Mouse (Mus musculus): ENCODE measurements around the gene Alkbh4. TPM values are rescaled to one million over a fixed set of nuclear protein-coding genes. Genes with fewer than 3 reads are reported as not detected.

Gene Alkbh4
- polyA plus RNA-seq, 1 experiment from 2014 or later: 29.9 TPM

GRCm38 (mm10) chr5:136182830-136183229 is 46.9 kb downstream of the Alkbh4 start:
- H3K9ac ChIP-seq (replicated peaks): no peak overlapping the region
- no peaks in the 10 kb centered on the region for H3K4me1 ChIP-seq (replicated peaks)
- no peak for ATAC-seq (ENCODE audit: insufficient number of reproducible peaks, insufficient read depth, low FRiP score, low TSS enrichment, low read depth)
- no peak overlapping the region for H3K4me3 ChIP-seq (replicated peaks)
- no peak overlapping the region for H3K27ac ChIP-seq
- H3K36me3 ChIP-seq: peaks cover 93% of the 10 kb centered on the region
- no peaks in the 10 kb centered on the region for H3K27me3 ChIP-seq
- no peaks in the 10 kb centered on the region for H3K9me3 ChIP-seq
- H3K4me2 ChIP-seq: no peak overlapping the region
- 91% methylated on average over 4 of the region's 4 CpGs for WGBS

DNA sequence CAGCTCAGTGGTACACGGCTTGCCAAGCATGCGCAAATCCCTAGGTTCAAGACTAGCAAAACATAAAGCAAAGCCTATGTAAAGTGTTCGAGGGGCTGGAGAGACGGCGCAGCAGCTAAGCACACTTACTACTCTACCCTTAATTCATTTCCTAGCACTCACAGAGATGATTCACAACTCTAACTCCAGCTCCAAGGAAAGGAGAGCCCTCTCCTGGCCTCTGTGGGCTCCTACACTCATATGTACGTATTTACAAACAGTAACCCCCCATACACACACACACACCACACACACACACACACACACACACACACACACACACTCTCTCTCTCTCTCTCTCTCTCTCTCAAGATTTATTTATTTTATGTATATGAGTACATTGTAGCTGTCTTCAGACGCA is 47.8 kb downstream of the Alkbh4 start:
- H3K4me2 ChIP-seq: no peak overlapping the region
- H3K27ac ChIP-seq: no peak overlapping the region
- ATAC-seq (ENCODE audit: insufficient number of reproducible peaks, insufficient read depth, low FRiP score, low TSS enrichment, low read depth): no peak
- H3K27me3 ChIP-seq: no peaks in the 10 kb centered on the region
- no peaks in the 10 kb centered on the region for H3K4me1 ChIP-seq (replicated peaks)
- no peak overlapping the region for H3K4me3 ChIP-seq (replicated peaks)
- H3K36me3 ChIP-seq: peaks cover 93% of the 10 kb centered on the region
- H3K9me3 ChIP-seq: no peaks in the 10 kb centered on the region
- 92% methylated on average over 7 of the region's 7 CpGs for WGBS
- no peak overlapping the region for H3K9ac ChIP-seq (replicated peaks)

DNA sequence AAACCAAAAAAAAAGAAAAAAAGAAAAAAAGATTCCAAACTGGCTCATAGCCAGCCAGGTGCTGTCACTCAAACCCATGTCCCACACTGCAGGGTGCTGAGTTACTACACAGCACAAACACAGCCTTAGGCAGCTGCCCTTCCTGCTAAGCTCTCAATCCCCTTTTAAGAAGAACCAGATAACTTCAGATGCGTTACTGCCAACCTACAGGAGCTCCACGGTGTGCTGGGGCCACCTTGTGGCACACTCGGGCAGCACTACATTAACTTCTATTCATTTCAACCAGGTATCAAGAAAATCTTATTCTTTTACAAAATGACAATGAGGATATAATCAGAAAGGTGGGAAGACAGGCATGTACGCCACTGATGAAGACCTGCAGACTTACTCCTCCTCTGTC is 50.8 kb downstream of the Alkbh4 start:
- Histone ChIP-seq H3K9me3 (no peaks in the 10 kb centered on the region), H3K4me3 (replicated peaks) (no peak overlapping the region), H3K9ac (replicated peaks) (no peak overlapping the region), H3K36me3 (peaks cover 90% of the 10 kb centered on the region), H3K4me1 (replicated peaks) (no peaks in the 10 kb centered on the region), H3K27ac (no peak overlapping the region), H3K27me3 (no peaks in the 10 kb centered on the region), H3K4me2 (no peak overlapping the region)
- no peak for ATAC-seq (ENCODE audit: insufficient number of reproducible peaks, insufficient read depth, low FRiP score, low TSS enrichment, low read depth)
- 47% methylated on average over 4 of the region's 4 CpGs for WGBS

Small RNA genes within 50 kb of the gene (microRNA-seq; reads per million reads assigned to microRNA genes)
- not detected for gene Mir7035

Other genes with a start within 250 kb of the Alkbh4 start
- 59.6 and 66.8 TPM in 2 replicates for gene Hspb1, start 248.2 kb upstream of the Alkbh4 start, polyA plus RNA-seq (2016; fragmentation: Nextera tagmentation; extraction: Ambion mirVana)
- 180 and 182 TPM in 2 replicates for gene Ywhag, start 201.5 kb upstream of the Alkbh4 start, polyA plus RNA-seq (2016; fragmentation: Nextera tagmentation; extraction: Ambion mirVana)
- 4.8 and 5.6 TPM in 2 replicates for gene Ssc4d, start 161.6 kb upstream of the Alkbh4 start, polyA plus RNA-seq (2016; fragmentation: Nextera tagmentation; extraction: Ambion mirVana)
- gene Zp3, start 156.0 kb upstream of the Alkbh4 start, polyA plus RNA-seq (2016; fragmentation: Nextera tagmentation; extraction: Ambion mirVana): not detected in 2 replicates
- 39.2 and 40.4 TPM in 2 replicates for gene Dtx2, start 141.3 kb upstream of the Alkbh4 start, polyA plus RNA-seq (2016; fragmentation: Nextera tagmentation; extraction: Ambion mirVana)
- gene Upk3b, start 97.7 kb upstream of the Alkbh4 start, polyA plus RNA-seq (2016; fragmentation: Nextera tagmentation; extraction: Ambion mirVana): 0.13 and 0.24 TPM in 2 replicates
- gene Upk3bl, start 81.7 kb upstream of the Alkbh4 start, polyA plus RNA-seq (2016; fragmentation: Nextera tagmentation; extraction: Ambion mirVana): 5.0 and 5.4 TPM in 2 replicates
- gene Rasa4, start 52.2 kb upstream of the Alkbh4 start, polyA plus RNA-seq (2016; fragmentation: Nextera tagmentation; extraction: Ambion mirVana): 9.2 and 9.7 TPM in 2 replicates
- 253 and 261 TPM in 2 replicates for gene Polr2j, start 19.5 kb upstream of the Alkbh4 start, polyA plus RNA-seq (2016; fragmentation: Nextera tagmentation; extraction: Ambion mirVana)
- 49.6 and 50.2 TPM in 2 replicates for gene Lrwd1, start 72 bp upstream of the Alkbh4 start, polyA plus RNA-seq (2016; fragmentation: Nextera tagmentation; extraction: Ambion mirVana)
- 8.7 and 9.9 TPM in 2 replicates for gene Orai2, start 34.6 kb downstream of the Alkbh4 start, polyA plus RNA-seq (2016; fragmentation: Nextera tagmentation; extraction: Ambion mirVana)
- 59.1 and 65.1 TPM in 2 replicates for gene Prkrip1, start 62.8 kb downstream of the Alkbh4 start, polyA plus RNA-seq (2016; fragmentation: Nextera tagmentation; extraction: Ambion mirVana)
- 14.8 and 15.0 TPM in 2 replicates for gene Sh2b2, start 110.4 kb downstream of the Alkbh4 start, polyA plus RNA-seq (2016; fragmentation: Nextera tagmentation; extraction: Ambion mirVana)